Mouse (Mus musculus): Measurements from ENCODE around the gene Edar. TPM values are rescaled to one million over a fixed set of nuclear protein-coding genes. Genes with fewer than 3 reads are reported as not detected.

The Edar gene
- polyA plus RNA-seq, 1 experiment, result 0.55 TPM

DNA sequence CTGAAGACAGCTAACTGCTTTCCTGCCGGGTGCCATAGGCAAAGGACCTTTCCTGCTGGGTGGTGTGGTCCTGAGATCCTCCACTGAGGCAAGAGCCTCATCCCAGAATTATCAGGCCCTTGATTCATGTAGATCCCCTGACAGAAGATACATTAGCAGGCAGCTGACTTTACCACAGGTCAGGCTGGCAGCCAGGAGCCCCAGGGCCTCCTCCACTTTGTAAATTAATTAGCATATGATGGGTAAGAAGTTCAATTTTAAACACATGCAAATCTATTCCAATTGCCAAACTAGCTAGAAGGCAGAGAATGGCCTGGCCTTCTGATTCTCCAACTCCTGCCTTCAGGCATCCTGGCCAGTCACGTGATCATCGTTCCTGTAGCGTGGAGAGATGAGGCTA lies 56.2 kb downstream of the Edar start:
- H3K4me3 ChIP-seq (replicated peaks; ENCODE audit: control insufficient read depth, low read depth, low read length), result no peak overlapping the region
- no peak for TF ChIP-seq POLR2A (IDR thresholded peaks at IDR 0.05; ENCODE audit: borderline replicate concordance, control insufficient read depth, low read depth, low read length)
- TF ChIP-seq CTCF (IDR thresholded peaks at IDR 0.05; ENCODE audit: control insufficient read depth, insufficient read depth, low read length), result no peak
- no peak overlapping the region for H3K27ac ChIP-seq (ENCODE audit: control insufficient read depth, insufficient read depth, low read depth, low read length, poor library complexity)
- H3K4me1 ChIP-seq (ENCODE audit: control insufficient read depth, insufficient read depth, low read length), result no peaks in the 10 kb centered on the region
- WGBS, result 84% methylated on average over 4 of the region's 4 CpGs

DNA sequence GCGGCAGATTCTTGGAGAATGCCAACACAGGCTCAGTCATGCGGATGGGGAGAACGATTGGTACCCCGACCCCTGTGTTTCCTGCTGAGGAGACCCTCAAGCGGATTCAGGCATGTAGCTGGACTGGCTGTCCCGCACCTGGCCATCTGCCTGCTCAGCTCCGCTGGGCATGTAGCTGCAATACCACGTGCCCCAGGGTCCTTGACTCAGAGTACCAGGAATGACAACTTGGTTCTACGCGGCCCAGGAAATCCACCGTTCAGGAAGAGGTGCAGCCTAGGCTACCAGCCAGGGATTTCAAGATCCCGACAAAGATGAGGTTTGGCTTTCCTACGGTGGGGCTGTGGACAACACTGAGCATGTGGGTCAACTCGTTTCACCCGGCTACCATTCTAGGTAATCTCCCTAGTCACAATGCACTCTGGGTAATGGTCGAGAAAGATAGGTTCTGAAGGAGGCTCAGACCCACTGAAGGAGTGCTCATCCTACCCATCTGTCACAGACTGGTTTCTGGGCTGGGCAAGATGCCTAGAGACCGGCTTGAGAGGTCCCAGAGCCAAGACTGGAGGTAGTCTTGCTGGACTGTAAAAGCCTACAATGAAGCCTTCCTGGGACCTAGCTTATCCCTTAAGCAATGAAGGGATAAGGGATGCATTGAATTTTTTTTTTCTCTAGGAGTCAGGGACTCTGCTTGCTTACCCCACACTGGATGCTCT lies 56.8 kb downstream of the Edar start:
- no peak overlapping the region for H3K27ac ChIP-seq (ENCODE audit: control insufficient read depth, insufficient read depth, low read depth, low read length, poor library complexity)
- TF ChIP-seq POLR2A (IDR thresholded peaks at IDR 0.05; ENCODE audit: borderline replicate concordance, control insufficient read depth, low read depth, low read length) (no peak), CTCF (IDR thresholded peaks at IDR 0.05; ENCODE audit: control insufficient read depth, insufficient read depth, low read length) (no peak)
- no peak overlapping the region for H3K4me3 ChIP-seq (replicated peaks; ENCODE audit: control insufficient read depth, low read depth, low read length)
- WGBS, result 81% methylated on average over 17 of the region's 17 CpGs
- no peaks in the 10 kb centered on the region for H3K4me1 ChIP-seq (ENCODE audit: control insufficient read depth, insufficient read depth, low read length)

DNA sequence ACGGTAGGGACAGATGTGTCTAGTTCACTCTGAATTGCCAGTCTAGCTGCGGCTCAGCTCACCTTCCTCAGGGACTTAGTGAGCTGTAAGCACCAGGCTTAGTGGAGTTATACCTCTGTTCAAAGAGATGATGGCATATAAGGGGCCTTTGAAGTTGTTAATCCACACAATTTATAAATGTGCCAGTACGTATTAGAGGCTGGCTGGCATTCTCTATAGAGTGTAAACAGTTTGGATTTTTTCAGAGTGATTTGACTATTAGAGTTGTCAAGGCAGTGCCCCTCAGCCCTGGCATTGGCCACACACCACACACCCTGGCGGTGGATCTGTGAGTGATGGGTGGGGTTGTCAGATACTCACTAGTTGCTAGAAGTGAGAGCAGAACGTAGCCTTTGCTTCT lies 58.9 kb downstream of the Edar start:
- no peak for TF ChIP-seq CTCF (IDR thresholded peaks at IDR 0.05; ENCODE audit: control insufficient read depth, insufficient read depth, low read length)
- no peak for TF ChIP-seq POLR2A (IDR thresholded peaks at IDR 0.05; ENCODE audit: borderline replicate concordance, control insufficient read depth, low read depth, low read length)
- Histone ChIP-seq H3K4me3 (replicated peaks; ENCODE audit: control insufficient read depth, low read depth, low read length) (no peak overlapping the region), H3K4me1 (ENCODE audit: control insufficient read depth, insufficient read depth, low read length) (no peaks in the 10 kb centered on the region), H3K27ac (ENCODE audit: control insufficient read depth, insufficient read depth, low read depth, low read length, poor library complexity) (no peak overlapping the region)
- WGBS, result 85% methylated on average over 5 of the region's 5 CpGs

DNA sequence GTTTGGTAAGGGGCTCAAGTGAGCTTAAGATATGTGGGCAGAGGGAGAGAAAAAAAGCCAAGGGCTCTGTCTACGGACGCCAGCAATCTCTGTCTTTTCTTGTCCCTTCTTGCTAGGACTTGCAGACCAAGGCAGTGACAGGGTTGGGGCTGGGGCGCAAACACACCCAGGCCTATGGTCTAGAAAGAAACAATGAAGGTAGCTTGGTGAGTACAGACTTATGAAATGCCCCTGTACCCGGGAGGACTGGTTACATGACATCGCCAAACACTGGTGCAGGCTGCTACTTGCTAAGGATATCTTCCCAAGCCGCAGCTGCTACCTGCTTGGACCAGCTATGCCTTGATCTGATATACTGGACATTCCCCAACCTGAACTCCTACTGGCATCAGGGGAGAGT lies 60.9 kb downstream of the Edar start:
- H3K4me1 ChIP-seq (ENCODE audit: control insufficient read depth, insufficient read depth, low read length), result no peaks in the 10 kb centered on the region
- TF ChIP-seq POLR2A (IDR thresholded peaks at IDR 0.05; ENCODE audit: borderline replicate concordance, control insufficient read depth, low read depth, low read length) (no peak), CTCF (IDR thresholded peaks at IDR 0.05; ENCODE audit: control insufficient read depth, insufficient read depth, low read length) (no peak)
- 83% methylated on average over 6 of the region's 6 CpGs for WGBS
- no peak overlapping the region for H3K27ac ChIP-seq (ENCODE audit: control insufficient read depth, insufficient read depth, low read depth, low read length, poor library complexity)
- no peak overlapping the region for H3K4me3 ChIP-seq (replicated peaks; ENCODE audit: control insufficient read depth, low read depth, low read length)

DNA sequence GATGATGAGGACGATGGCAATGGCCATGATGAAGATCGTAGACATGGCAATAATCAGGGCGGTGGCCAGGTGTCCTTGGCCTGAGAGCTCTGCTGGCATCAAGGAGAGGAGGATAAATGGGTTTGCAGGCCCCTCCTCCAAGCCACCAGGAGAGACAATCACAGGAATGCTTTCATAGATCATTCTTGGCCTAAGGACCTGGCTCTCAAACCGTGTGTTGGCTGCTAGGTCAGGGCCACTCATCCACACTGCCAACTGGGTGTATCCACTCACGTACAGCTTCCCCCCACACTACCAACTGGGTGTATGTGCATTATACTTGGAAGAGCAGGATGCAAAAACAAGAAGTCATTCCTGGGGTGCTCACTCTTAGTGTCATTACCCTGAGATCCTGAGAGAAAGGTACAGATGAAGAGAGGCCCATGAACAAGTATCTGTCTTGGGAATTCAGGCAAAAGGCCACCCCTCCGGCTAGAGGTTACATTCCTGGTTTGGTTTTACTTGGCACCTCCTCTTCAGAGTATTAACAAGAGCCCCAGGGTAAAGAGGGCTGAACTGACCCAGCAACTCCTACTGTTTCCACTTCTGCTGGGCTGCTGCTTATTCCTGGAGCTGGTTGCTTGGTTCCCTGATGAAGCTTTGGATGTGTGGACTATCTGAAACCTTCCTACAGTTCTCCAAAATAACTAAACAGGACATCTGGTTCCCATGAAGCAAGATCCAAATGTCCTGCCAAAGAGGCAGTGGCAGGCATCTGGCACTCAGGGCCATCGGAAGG lies 64.8 kb downstream of the Edar start:
- H3K4me3 ChIP-seq (replicated peaks; ENCODE audit: control insufficient read depth, low read depth, low read length), result no peak overlapping the region
- no peak for TF ChIP-seq POLR2A (IDR thresholded peaks at IDR 0.05; ENCODE audit: borderline replicate concordance, control insufficient read depth, low read depth, low read length)
- no peak for TF ChIP-seq CTCF (IDR thresholded peaks at IDR 0.05; ENCODE audit: control insufficient read depth, insufficient read depth, low read length)
- H3K27ac ChIP-seq (ENCODE audit: control insufficient read depth, insufficient read depth, low read depth, low read length, poor library complexity), result no peak overlapping the region
- WGBS, result 88% methylated on average over 7 of the region's 7 CpGs
- H3K4me1 ChIP-seq (ENCODE audit: control insufficient read depth, insufficient read depth, low read length), result no peaks in the 10 kb centered on the region

DNA sequence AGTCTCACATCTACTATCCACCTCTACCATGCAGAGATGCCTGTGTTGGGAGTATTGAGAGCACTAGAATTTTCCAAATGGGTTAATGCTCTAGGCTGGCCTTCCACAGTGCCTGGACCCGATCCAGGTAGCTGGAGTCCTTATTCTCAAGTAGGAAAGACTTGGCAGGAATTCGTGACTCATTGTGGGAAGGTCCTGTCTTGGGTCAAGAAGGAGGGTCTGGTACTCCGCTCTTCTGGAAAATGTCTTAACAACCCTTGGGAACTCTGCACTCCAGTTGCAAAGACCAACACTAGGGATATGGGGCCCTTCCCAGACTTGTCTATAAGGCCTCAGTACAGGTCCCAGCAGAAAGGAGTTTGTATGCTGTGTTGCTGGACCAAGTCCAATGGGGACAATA lies 66.6 kb downstream of the Edar start:
- Histone ChIP-seq H3K4me1 (ENCODE audit: control insufficient read depth, insufficient read depth, low read length) (no peaks in the 10 kb centered on the region), H3K4me3 (replicated peaks; ENCODE audit: control insufficient read depth, low read depth, low read length) (no peak overlapping the region), H3K27ac (ENCODE audit: control insufficient read depth, insufficient read depth, low read depth, low read length, poor library complexity) (no peak overlapping the region)
- WGBS, result 72% methylated on average over 3 of the region's 3 CpGs
- TF ChIP-seq CTCF (IDR thresholded peaks at IDR 0.05; ENCODE audit: control insufficient read depth, insufficient read depth, low read length) (no peak), POLR2A (IDR thresholded peaks at IDR 0.05; ENCODE audit: borderline replicate concordance, control insufficient read depth, low read depth, low read length) (no peak)

DNA sequence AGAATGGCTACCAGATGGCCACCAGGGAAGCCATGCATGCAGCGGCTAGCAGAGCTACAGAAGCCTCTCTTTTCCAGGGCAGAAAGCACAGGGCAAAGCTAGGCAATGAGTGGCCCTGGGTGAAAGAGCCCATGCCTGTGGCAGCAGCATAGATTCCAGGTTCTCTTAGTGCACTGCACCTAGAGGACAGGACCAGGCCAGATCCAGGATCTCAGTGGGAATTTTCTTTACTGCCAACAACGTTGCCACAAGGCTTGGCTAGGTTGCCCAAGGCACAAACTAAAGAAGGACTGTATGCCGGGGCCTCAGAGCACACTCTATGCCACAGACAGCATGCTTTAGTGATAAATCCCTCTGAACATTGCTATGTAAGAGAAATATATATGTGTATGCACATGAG lies 69.1 kb downstream of the Edar start:
- TF ChIP-seq CTCF (IDR thresholded peaks at IDR 0.05; ENCODE audit: control insufficient read depth, insufficient read depth, low read length), result no peak
- no peak for TF ChIP-seq POLR2A (IDR thresholded peaks at IDR 0.05; ENCODE audit: borderline replicate concordance, control insufficient read depth, low read depth, low read length)
- Histone ChIP-seq H3K27ac (ENCODE audit: control insufficient read depth, insufficient read depth, low read depth, low read length, poor library complexity) (no peak overlapping the region), H3K4me1 (ENCODE audit: control insufficient read depth, insufficient read depth, low read length) (no peaks in the 10 kb centered on the region), H3K4me3 (replicated peaks; ENCODE audit: control insufficient read depth, low read depth, low read length) (no peak overlapping the region)
- WGBS, result 72% methylated on average over 3 of the region's 3 CpGs

DNA sequence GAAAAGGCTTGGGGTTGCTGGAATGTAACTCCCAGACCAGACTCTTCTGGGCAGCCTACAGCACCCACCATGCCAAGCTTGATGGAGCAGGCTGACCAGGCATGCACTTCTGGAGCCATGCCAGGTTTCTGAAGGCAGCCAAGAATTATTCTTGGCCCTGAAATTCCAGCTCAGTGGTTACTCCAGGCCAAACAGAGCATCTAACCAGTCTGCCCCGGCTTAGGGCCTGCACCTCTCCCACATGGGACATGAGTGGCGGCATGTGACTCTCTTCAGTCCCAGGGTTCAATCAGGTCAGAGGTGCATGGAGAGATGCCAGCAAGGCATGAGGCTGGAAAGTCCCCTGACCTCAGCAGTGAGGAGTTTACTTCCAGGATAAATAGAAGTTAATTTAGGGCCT lies 70.7 kb downstream of the Edar start:
- TF ChIP-seq POLR2A (IDR thresholded peaks at IDR 0.05; ENCODE audit: borderline replicate concordance, control insufficient read depth, low read depth, low read length) (no peak), CTCF (IDR thresholded peaks at IDR 0.05; ENCODE audit: control insufficient read depth, insufficient read depth, low read length) (no peak)
- no peak overlapping the region for H3K4me3 ChIP-seq (replicated peaks; ENCODE audit: control insufficient read depth, low read depth, low read length)
- WGBS, result 62% methylated on average over 2 of the region's 2 CpGs
- H3K4me1 ChIP-seq (ENCODE audit: control insufficient read depth, insufficient read depth, low read length), result no peaks in the 10 kb centered on the region
- H3K27ac ChIP-seq (ENCODE audit: control insufficient read depth, insufficient read depth, low read depth, low read length, poor library complexity), result no peak overlapping the region

All from bone marrow, adult 2 months (tissue).